Mouse (Mus musculus) heart, adult 9 months (tissue): ENCODE measurements around the gene Cabp1.
A peak's percentile ranks its signal among the peaks of the same experiment; 100 is the strongest.

Source experiments
- DNase-seq, 2 experiments: peaks; one replicate each; pipeline ENCODE4 v3.0.0; 2022; ENCODE audit warnings: low spot score in 2 of 2

The Cabp1 gene

DNA sequence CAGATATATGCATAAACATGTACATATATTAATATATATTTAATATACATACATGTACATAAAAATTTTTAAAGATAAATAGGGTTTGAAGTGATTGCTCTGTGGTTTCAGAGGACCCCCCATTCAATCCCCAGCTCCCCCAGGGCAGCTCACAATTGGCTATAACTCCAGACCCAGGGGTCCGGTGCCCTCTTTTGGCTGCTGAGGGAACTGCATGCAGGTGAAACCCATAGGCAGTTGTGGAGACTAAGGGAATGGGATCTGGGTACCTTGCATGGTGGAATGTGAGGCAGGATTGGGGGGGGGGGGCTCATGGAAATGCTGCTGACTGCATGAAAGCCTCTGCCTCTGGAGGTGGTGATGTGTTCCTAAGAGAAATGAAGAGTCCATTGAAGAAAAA lies 16.2 kb upstream of the Cabp1 start:
- no peak for DNase-seq

DNA sequence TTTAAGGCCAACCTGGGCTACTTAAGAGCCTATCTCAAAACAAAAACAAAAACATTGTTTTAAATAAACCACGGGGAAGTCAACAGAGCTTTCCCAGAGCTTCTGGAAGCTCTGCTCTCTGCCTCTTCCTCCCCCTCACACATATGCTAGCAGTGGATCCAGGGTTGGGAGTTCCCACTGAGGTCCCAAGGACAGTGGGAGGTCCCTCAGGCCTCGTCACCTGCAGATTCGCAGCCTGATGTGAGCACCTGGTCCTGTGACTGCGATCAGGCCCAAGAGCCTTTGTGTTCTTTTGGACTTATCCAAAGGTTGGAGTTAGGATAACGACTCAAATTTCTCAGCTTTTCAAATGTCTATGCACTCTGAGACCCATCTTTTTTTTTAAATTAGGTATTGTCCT lies 14.4 kb upstream of the Cabp1 start:
- no peak for DNase-seq

DNA sequence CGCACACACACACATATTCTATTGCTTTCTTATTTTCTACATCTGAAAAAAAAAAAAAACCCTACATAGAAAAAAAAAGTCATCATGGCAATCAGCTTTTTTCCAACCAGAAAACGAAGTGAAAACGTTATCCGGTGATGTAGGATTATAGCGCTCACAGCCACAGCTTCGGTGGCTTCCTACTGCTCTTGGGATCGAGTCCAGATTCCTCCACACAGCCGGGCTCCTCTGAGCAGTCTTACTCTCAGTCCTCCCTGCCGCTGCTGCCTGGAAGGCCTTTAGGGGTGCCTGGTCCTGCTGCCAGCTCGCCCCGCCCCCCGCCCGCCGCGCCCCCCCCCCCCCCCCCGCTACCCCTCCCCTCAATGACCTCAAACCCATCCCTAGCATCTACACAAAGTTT lies 13.7 kb upstream of the Cabp1 start:
- DNase-seq: no peak

DNA sequence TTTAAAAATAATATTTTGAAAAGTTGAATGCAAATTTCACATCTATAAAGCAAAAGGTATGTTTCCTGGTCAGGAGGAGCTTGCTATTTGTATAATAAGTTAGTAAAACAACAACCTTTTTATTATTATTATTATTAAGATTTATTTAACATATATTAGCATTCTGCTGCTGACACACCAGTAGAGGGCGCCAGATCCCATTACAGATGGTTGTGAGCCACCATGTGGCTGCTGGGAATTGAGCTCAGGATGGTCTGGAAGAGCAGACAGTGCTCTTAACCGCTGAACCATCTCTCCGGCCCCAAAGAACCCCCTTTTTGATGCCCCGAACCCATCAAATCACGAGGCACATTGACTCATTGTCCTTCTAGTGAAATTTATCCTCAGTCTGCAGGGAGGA lies 13.1 kb upstream of the Cabp1 start:
- no peak for DNase-seq

DNA sequence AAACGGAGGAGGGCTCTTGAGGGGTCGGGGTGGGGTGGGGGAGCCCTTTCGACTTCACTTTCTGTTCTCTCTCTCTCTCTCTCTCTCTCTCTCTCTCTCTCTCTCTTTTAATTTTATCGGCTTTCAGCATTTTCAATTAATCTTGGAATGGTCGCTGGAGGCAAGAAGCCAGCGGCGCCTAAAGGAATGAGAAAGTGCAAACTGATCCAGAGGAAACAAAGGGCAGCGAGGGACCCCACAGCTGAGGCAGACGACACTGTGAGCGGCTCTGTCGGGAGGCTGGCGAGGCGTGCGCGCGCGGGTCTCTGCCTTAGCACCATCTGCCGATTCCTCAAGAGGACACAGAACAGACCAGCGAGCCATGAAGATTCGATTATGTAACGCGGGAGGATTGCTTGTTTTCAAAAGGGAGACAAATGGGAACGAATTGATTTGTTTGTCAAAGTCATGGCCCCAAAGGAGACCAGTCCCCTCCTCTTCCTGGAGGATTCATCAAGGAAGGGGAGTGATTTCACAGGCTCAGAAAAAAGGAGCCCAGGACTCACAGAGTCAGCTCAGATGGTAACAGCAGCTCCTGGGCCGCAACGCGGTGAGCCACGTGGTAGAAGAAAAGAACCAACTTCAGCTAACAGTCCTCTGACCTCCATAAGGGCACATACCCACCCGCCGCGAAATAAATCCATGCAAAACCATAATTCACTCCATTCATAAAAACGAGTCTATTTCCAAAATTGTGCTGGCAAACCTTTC lies 10.6 kb upstream of the Cabp1 start:
- DNase-seq: peak; percentile 59 to 68

- DNase-seq: peak; percentile 39 to 52
These were observed 9.8 kb upstream of the Cabp1 start for GRCm38 (mm10) chr5:115203735-115204561.

- DNase-seq: no peak
These were observed 543 bp upstream of the Cabp1 start for GRCm38 (mm10) chr5:115194626-115195221.

DNA sequence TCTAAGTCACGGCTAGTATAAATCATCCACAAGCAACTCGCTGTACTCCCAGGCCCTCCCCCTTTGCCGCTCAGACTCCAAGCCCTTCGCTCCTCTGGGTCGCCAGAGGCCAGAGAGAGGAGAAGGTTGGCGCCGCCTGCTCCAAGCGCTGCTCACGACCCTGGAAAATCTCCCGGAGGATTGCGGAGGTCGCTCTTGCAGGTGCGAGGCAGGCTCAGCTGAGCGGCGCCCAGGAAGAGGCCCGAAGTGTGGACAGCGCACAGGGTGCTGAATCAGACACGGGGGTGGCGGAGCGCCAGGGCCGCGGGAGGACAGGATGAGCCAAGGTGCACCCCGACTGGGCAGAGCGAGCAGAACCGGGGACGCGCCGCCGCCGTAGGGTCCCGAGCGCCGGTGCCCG lies 955 bp downstream of the Cabp1 start:
- DNase-seq: peak in 1 of 2 experiments; percentile 21

DNA sequence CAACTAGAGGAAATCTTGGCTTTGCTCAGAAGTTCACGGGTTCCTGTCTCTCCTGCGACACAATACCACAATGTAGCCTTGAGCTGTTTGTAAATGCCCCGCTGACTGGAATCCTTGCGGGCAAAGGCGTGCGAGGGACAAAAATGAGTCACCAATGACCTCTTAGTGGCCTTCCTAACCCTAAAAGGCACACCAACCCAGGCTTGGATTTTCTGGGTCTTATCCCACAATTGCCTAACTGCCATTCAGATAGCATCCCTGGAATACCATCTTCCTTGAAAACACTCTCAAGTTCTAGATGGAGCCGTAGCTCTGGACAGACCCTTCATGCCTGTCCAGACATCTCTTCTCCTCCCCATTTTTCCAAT lies 1.4 kb downstream of the Cabp1 start:
- no peak for DNase-seq

DNA sequence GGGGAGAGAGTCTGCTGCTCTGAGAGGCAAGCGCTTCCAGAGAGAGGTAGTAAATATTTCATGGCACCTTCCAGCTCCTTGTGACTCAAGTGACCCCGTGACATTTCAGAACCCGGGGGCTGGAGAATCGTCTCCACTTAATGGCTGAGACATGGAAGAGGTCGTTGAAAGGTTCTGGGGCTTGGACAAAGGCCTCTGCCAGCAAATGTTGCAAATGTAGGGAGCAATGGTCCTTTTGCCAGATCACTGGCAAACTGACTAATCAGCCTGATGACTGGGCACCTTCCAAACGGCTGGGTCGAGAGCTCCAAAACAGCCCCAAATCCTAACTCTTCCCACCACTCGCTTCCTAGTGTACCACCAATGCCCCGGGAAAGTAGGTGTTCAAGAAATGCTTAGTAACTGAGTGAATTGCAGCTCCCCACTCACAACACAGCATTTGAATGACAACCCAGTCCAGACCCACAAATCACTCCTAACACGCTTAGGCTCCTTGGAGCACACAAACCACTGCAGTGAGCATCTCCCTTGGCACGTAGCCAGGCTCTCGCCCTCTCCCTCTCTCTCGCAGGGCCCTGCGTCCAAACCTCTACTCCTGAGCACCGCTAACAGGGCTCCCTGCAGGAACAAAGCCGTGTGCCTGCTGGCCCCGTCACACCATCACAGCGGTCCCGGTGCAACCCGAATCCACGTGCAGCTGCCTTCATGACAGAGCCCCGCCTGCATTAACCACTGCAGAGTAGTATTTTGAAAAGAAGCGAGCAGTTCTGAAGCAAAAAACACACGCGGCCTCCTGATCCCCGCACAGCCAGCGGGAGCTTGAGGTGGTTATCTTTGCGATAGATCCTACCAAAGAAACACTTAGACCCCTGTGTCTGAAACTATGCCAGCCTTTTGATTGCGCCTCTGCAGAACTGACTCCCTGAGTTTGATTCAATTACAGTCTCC lies 2.0 kb downstream of the Cabp1 start:
- DNase-seq: no peak

DNA sequence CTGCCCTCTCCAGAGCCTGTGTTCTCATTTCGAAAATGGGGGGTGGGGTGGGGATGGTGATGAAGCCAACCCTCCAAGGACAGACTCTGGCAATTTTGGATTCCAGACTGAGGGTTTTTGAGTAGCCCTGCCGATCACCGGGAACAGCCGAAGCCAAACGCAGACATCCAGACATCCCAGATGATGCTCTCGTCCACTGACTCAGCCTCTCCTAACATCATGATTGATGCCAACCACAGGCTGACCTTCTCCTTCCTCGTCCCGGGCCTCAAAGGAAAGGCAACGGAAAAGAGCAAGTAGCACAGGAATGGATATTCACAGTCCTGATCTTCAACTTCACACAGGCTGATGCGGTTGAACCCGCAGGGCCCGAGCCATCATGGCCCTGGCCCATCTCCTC lies 4.1 kb downstream of the Cabp1 start:
- no peak for DNase-seq

DNA sequence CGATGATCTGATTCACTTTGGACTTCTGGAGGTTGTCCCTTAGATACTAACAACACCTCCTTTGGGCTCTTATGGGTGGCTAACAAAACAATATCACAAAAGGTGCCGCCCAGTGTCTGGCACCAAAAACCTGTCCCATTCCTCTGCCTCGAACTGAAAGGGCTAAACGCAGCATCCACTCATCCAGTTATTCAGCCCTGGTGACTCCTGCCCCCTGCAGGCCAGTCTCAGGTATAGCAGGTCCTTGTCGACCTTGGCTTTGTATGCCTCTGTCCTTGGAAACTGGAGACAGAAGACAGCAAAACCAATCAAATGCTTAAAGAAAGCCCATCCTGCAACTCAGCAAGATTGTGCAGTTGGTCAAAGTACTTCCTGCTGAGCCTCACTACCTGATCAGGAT lies 5.4 kb downstream of the Cabp1 start:
- no peak for DNase-seq

GRCm38 (mm10) chr5:115187188-115188131 lies 6.7 kb downstream of the Cabp1 start:
- peak; percentile 94 to 96 for DNase-seq

DNA sequence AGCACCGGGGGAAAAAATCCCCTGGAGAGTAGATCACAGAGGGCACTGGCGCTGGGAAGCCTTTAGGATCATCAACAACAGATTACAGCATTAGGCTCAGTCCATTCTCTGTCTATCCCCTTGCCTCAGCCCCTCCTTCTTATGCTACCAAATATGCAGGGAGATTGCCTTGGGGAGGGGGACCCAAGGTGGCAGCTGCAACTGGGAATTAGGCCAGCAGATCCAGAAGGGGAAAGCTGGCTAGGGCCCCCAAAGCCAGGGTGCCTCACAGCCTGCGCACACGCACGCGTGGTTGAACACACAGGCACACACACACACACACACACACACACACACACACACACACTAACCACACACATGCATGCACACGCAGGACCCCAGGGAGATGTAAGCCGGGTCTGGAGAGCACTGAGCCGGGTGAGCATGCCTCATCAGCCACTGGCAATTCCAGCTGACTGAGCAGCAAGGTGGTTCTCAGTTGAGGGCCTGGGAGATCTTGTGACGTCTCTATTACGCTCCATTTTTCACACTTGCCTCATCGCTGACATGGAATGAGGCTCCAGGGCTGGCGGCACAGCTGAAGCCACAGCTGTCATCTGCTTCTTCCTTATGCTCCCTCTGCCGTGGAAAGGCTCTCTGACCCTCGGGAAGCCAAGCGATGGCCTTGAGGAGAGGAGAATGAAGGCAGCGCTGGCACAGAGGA lies 7.7 kb downstream of the Cabp1 start:
- DNase-seq: no peak

GRCm38 (mm10) chr5:115184726-115185125 lies 9.5 kb downstream of the Cabp1 start:
- peak; percentile 75 to 80 for DNase-seq

GRCm38 (mm10) chr5:115183482-115183881 lies 10.7 kb downstream of the Cabp1 start:
- DNase-seq: no peak

- no peak for DNase-seq
These were observed 11.3 kb downstream of the Cabp1 start for GRCm38 (mm10) chr5:115182925-115183324.

DNA sequence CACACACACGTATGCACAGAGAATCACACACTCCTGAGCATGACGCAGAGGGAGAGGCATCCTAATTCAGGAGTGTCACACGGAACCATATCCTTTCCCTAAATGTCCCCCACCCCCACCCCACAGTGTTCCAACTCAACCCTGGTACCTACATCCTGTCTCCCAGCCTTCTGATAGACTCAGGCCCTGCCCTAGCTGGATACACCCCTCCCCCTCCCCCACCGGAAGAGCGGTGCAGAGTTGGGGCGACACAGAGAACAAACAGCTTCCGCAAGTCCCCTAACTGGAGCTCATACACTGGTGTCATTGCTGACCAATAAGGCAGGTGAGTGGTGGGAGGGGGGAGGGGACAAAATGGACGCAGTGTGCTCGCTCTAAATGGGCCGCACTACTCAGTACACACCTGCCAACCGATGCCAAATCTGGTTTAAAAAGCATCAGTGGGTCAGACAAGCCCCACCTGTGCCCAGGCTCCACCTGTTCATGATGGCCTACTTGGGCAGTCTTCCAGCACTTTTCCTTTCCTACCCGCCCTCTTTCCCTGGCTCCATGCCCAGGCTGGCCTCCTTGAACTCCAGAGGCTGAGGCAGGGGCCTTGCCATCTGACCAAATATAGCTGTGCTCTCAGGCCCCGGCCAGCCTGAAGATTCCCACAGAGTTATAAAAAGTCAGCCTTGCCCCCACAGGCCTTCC lies 12.8 kb downstream of the Cabp1 start:
- no peak for DNase-seq

- no peak for DNase-seq
These were observed 14.6 kb downstream of the Cabp1 start for GRCm38 (mm10) chr5:115179596-115179995.
